Mouse (Mus musculus) hematopoietic stem cell, adult 5-6 weeks (primary cell): ENCODE measurements around the gene St8sia1. TPM values are rescaled to one million over a fixed set of nuclear protein-coding genes. Genes with fewer than 3 reads are reported as not detected.

Source experiments
- ATAC-seq, 2 experiments: fragments of 125-278 bp in 1 of 2; replicated peaks in 1 of 2; 2 replicates each; pipeline ENCODE4 v1.8.0; 2016 to 2017; ENCODE audit warnings: inconsistent platforms in 2 of 2, mild to moderate bottlenecking in 2 of 2, moderate number of reproducible peaks in 2 of 2, low read depth in 1 of 2, moderate TSS enrichment in 1 of 2; ENCODE audit not compliant: low FRiP score in 2 of 2, poor library complexity in 2 of 2, severe bottlenecking in 2 of 2, insufficient read depth in 1 of 2, low TSS enrichment in 1 of 2
- total RNA-seq: library from RNA; stranded (forward); fragments of 172-1452, 232-1000 nt; gene quantifications from 2 replicates; pipeline ENCODE4 v1.2.3, GENCODE M21; 2017

St8sia1 gene
- total RNA-seq, 1 experiment from 2014 or later = 0.65 TPM

DNA sequence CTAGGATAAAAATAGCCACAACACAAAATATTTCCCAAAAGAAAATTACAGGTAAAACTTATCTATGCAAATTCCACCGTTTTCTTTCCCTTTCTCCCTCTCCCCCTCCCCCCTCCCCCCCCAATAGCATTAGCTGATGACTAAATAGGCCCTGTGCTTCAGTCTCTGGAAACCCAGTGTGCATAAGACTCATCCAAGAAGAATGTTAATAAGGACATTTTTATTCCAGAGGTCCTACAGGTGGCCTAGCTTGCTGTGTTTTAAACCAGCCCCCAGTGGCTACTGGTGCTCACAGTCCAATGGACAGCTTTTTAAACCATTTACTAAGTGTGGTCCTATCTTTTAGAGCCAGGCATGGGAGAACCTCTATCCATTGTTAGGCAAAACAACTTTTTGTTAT is 166.3 kb downstream of the St8sia1 start:
- ATAC-seq = no peak

DNA sequence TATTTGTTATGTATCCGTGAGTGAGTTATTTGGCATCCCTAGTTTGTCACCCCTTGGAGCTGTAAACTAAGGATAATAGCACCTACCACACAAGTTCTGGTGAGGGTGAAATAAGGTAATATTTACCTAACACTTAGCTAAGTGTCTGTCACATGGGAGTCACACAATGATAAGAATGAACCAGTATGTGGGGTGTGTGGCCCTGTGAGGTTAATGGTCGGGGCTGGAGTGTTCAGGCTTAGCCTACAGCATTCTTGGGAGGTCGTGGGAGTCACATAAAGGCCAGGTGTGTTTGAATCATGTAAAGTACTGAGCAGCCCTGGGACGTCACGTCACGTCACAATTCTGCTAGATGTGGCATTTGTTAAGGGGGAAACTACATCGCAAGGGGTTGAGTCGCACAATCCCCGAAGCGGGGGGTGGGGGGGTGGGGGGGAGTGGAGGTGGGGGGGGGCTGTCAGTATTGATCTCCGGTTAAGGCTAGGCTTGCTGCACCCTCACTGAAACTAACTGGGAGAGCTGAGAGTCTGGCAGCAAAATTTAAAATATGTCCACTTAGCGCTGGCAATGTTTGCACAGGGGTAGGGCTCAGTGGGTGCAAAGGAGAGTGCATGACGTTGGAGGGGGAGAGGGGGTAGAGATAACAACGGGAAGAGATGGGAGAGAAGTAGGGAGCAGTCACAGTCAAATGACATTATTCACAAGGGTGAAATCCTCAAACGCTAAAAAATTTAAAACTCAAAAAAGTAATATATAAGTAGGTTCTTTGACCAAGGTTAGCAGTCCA is 168.4 kb downstream of the St8sia1 start:
- ATAC-seq = no peak

DNA sequence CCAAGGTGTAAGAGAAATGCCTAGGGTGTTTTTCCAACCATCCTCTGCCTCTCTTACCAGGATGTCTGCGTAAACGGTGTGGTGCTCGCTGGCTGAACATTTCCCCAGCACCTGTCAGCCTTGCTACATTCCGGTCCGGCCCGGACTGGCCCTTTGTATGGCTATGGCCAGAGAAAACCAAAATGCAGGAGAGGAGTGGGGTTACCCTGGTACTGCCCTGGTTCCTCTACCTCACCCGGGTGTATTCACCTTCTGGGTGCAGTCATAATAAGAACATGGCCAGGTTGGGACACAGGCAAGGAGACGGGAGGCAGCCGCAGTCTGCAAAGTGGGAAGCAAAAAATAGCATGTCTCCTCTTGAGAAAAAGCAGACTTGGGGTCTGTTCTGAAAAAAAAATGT is 169.2 kb downstream of the St8sia1 start:
- no peak for ATAC-seq

DNA sequence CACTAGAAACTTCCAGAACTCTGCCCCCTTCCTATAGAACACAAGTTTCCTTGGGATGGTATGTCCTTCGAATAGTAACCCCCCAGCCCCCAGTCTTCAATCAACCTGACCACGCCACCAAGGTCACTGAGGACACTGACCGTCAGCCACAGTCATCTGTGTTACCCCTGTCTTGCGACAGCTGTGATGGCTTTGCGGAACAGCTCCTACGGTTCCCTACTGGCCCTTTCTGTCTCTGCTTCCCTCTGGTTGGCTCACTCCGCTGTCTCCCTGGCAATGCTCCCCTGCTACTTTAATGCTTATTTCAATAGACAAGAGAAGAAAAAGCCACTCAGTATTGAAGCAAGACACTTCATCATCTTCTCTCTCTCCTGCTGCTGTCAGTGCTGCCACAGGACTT is 170.8 kb downstream of the St8sia1 start:
- no peak; a peak in 1 of 4 replicates for ATAC-seq

DNA sequence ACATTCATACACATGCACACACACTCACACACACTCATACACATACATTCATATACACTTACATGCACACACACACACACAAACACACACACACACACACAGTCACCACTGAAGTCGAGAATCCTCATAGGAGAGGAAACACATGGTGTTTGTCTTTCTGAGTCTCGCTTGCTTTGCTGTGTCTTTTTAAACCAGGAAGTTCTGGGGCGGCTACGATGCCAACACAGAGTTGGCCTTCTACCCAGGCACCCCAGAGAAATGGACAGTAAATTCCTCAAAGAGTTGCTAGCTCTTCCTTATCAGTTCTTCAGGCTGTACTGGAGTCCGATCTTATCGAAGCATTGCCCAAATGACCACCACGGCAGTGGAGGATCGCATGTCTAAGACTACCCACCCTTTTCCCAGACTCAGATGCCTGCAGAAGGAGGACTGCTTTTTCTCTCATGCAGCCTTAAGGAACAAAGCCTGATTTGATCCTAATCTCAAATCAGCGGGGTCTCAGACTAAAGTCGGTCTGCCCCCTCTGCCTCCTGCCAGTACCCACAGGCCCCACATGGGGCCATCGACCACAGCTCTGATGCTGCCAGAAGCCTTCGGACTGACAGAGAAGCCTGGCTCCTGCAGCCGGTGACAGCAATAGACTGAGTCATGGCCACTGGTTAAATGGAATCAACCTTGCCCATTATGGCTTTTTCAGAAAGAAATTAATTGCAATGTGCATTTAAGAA is 171.8 kb downstream of the St8sia1 start:
- ATAC-seq = peak; percentile 67 to 80

DNA sequence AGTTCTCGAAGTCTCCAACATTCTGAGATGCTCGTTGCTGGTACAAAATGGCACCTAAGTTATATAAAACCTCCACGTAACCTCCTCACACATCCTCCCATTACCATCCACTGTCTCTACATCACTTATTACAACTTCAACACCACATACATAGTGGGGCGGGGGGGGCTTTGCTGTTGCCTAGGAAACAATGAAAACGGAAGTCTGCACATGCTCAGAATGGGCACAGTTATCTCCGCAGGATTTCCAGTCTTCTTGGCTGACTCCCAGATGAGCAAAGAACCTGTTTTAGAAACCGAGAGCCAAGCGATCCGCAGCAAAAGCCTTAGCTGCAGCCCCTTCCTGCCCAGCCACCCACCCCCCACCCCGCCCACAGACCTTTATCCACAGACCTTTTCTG is 174.5 kb downstream of the St8sia1 start:
- no peak for ATAC-seq

DNA sequence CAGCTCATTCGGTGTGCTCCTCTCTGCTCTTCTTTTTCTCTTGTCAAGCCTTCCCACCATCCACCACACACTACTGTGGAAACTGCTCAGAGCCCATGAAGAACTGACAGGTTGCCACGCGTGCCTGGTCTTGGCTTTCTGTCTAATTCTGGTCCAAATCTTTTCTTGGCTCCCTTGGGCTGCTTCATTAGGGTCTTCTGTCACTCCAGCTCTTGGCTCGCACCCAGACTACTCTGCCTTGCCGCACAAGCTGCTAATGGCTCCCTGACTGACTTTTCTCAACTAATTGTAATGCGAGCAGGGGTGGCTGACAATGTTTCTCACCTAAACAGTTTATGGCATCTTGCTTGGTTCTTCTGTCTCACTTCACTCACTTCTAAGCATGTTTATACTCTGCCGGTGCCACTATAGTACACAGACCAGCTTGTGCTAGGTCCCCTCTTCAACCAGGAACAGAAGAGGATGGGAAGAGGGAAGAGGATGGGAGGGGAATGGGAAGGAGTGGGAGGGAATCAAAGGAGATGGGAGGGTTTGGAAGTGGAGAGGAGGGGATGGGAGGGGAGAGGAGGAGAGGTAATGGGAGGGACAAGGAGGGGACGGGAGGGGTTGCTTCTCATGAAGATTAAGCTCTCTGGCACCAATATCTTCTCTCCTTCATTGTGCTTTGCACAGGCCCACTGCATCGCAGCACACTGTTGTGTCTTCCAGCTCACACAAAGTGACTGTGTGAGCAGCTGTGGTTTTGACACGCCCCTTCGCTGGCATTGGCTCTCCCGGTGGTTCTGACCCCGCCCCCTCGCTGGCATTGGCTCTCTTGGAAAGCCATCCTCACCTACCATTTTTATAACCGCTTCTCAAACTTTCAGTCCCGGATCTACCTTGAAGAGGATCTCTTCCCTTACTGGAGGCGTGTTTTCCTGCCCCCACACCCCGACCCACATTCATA is 175.9 kb downstream of the St8sia1 start:
- ATAC-seq = no peak

DNA sequence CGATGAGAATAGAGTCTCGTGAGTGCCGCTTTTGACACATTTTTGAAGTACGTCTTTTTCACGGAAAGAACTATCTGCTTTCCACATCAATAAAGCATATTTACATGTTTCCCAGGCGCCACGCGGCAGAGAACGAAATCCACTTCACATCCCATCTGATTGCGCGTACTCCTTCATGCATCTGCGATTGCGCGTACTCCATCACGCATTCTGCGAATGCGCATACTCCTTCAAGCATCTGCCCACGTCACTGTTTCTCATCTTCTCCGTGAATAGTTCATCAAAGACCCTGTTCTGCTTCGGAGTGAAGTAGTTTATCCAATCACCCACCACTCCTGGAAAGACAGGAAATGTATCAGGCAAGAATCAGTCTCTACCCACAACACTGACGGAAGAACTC is 178.1 kb downstream of the St8sia1 start:
- ATAC-seq = no peak

DNA sequence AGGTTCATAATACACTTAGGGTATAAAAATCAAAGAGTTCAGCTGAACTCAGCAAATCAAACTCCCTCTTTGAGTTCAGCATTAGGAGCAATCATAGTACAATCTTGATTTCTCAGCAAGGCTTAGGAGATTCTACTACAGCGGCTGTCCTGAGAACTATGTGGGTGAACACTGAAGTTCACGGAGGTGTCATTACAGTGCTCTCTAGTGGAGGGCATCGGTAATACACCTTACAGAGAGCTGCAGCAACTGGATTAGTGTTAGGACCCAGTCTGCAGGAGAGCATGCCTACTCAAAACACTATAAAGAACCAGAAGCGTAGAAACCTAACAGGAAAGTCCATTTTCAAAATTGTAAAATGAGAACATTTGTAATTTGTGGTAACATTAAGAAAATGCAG is 178.9 kb downstream of the St8sia1 start:
- peak; percentile 71 to 88 for ATAC-seq

DNA sequence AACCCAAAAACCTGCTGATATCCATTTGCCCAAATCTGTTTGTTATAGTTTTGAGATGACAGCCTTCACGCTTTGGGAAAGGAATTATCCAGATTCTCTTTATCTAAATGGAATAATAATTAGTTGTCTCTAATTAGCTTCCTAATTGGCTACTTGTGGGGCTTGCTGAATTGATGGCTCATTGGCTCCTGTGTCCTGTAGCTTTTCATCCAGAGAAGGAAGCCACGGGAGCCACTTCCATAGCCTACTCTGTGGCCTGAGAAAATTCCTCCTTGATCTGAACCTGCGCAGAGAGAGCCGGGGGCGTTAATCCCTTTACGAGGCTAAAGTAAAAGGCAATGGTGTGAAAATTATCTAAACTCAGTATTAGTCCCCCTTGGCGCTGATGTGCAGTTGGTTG is 183.0 kb downstream of the St8sia1 start:
- ATAC-seq = no peak

DNA sequence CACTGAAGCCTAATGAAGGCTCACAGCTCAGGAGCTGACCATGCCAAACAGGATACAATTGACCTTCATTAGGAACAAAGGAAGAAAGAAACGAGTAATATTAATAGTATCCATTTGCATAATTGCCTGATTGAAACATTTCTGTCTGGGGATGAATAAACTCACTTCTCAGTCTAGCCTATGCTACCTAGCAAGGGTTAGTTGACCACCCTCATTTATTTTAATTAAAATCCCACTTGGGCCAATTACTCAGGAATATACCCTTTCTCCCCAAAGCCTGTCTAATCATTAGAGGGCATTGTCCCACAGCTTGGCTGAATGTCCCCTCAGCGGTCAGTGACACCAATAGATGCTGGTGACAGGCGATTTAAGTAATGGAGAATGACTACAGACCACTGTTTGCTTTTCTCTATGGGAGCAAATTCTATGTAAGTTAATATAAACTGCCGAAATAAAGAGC is 183.6 kb downstream of the St8sia1 start:
- ATAC-seq = no peak

DNA sequence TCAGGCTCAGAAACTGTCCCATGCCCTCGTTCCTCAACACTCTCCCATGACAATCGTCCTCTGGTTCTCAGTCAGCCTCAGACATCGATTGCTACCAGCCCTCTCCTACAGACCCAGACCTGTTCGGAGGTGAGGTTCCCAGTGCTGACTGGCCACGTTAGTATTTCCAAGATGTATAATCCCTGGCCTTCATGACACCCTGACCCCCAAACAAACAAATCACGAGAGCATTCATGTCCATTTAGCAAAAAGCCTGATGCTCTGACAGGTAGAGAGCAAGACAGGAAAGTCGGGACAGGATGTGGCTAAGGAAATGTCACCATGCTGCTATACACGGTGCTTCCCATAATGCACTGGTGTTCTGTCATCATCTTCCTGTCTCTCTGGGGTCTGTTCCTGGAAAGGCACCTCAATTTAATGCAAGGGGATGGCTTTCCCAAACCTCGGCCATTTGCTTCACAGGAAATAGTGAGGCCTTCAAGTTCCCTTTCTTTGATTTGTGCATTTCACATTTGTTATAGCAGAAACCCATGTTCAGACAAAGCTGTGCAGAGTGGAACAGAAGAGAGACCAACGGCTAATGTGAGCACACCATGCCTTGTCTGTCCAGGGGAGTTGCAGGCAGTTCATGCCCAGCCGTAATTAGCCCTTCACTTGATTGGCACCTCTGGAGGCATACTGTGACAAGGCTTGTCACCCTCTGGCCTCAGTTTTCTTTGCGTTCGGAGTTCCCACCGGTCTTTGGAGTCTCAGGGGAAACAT is 184.3 kb downstream of the St8sia1 start:
- ATAC-seq = peak; percentile 51 to 75; a peak in 3 of 4 replicates

DNA sequence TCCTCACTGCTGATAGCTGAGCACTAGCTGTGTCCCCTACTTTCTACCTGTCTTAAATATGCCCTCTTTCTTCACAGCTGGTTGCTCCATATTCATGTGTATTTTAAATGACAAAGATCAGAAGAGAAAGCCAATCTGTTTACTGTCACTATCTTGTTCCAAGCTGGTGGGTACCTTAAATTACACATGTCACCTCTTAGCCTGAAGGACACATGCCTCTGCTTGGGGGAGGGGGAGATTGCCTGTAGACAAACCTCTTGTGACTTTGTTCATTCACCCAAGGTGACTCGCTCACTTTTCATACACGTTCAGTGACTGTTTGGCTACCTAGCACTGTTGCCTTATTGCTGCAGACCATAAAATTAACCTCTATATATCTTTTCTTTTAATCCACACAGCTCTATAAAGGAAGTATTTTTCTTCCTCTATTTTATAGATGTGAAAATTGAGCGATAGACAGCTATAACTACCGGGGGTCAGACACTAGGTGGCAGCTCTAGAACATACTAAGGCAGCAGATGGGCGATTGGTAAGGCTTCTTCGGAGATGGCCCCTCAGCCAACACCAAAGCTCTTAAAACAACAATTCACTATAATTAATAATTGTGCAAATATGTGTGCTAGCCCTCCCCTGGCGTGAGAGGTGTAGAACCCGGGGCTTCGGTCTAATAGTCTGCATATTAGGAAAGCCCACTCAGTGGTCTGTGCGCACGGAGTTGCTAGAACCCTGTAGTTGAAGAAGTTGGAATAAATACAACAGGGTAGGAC is 185.0 kb downstream of the St8sia1 start:
- peak; percentile 58 to 84 for ATAC-seq

DNA sequence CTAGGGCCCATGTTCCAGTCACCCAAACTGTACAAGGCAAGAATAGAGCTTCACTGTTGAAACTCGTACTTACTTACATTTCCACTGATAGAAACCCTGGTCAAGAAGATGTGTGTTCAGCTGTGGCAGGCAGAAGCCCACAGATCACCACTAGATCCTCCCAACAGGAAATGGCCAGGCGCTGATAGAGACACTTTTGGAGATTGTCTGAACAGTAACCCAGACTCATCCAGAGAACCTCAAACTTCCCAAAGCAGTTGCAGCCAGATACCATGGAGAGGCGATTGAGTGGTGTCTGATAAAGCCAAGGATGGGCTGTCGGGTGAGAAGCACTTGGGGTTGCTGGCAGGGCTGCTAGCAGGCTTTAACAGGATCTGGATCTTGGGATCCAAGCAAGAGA is 187.3 kb downstream of the St8sia1 start:
- no peak for ATAC-seq

DNA sequence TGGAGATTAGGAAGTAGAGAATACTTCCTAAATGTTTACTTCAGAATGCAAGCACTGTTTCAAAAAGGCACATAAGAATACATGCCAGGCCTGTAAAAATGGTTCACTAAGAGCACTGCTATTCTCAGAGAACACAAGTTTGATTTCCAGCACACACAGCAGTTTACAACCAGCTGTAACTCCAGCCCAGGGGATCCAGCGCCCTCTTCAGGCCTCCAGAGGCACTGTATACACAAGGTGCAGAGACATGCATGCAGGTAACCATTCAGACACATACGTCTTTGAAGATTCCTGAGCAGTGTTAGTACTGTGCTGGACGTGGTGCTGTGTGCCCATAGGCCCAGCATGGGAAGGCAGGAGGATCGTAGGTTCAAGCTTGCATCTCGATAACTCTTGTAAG is 190.7 kb downstream of the St8sia1 start:
- ATAC-seq = no peak

DNA sequence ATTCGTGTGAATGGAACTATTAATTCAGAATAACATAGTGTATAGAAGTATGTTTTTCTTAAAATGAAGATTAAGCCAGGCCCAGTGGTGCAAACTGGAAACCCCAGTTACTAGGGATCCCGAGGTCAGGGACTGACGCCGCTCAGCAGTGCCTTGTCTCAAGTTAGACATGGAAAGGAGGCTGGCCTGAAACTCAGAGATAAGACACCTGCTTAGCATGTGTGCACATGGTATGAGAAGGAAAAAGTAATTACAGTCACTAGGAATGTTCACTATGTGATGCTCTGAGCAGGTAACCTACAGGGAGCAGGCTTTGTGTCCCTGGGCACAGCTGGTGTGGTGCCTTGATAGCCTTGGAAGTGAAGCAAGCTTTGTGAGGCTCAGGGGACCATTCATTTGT is 192.6 kb downstream of the St8sia1 start:
- ATAC-seq = no peak
